Mouse (Mus musculus): ENCODE measurements around the gene Lamb3. TPM values are rescaled to one million over a fixed set of nuclear protein-coding genes. Genes with fewer than 3 reads are reported as not detected.

Gene Lamb3
- polyA plus RNA-seq, 1 experiment from 2014 or later, result 0.17 TPM

- in situ Hi-C loops (cut with MboI; ENCODE audit: low pct_unique_long_range_greater_than_20kb), result no loop called here
- POLR2A ChIA-PET, result no interaction called here
Observed at GRCm38 (mm10) chr1:193293039-193293438, 85.5 kb downstream of the Lamb3 start.

DNA sequence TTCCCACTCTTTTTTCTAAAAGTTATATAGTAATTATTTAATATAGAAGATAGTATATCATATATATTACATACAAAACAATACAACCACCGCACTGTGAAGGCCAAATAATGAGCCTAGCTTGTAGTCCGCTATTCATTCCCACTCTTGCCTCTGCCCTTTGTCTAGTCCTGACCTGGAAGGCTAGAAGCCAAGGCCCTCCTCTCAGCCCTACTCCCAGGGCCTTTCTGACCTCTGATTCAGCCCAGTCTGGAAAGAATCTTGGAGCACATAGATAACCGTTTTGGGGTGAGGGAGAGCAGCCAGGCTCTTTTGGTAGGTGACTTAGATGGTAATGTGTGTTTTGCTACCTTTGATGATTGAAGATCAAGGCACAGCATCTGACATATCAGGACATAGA, 86.4 kb downstream of the Lamb3 start:
- in situ Hi-C loops (cut with MboI; ENCODE audit: low pct_unique_long_range_greater_than_20kb), result no loop called here
- no peak for TF ChIP-seq CTCF (IDR thresholded peaks at IDR 0.05)
- DNase-seq (ENCODE audit: low read depth, low spot score) (no peak), ATAC-seq (no peak)
- ChIA-PET CTCF (no interaction called here), POLR2A (no interaction called here)
- no peaks in the 10 kb centered on the region for H3K27me3 ChIP-seq

More at GRCm38 (mm10) chr1:193293039-193293438, 85.5 kb downstream of the Lamb3 start:
- TF ChIP-seq CTCF (IDR thresholded peaks at IDR 0.05), result no peak
- CTCF ChIA-PET, result no interaction called here
- ATAC-seq (no peak), DNase-seq (ENCODE audit: low read depth, low spot score) (no peak)
- no peaks in the 10 kb centered on the region for H3K27me3 ChIP-seq

GRCm38 (mm10) chr1:193295920-193296319, 88.4 kb downstream of the Lamb3 start:
- no peak for TF ChIP-seq CTCF (IDR thresholded peaks at IDR 0.05)
- ChIA-PET POLR2A (no interaction called here), CTCF (interaction anchor here (0.7 to 2.0 kb wide), 4 partner anchors 11 to 87 kb away, joined by 3 to 4 read pairs (median 3); no protein-coding TSS in a partner anchor)
- no peaks in the 10 kb centered on the region for H3K27me3 ChIP-seq
- no peak for DNase-seq (ENCODE audit: low read depth, low spot score)
- no peak for ATAC-seq
- in situ Hi-C loops (cut with MboI; ENCODE audit: low pct_unique_long_range_greater_than_20kb), result no loop called here

DNA sequence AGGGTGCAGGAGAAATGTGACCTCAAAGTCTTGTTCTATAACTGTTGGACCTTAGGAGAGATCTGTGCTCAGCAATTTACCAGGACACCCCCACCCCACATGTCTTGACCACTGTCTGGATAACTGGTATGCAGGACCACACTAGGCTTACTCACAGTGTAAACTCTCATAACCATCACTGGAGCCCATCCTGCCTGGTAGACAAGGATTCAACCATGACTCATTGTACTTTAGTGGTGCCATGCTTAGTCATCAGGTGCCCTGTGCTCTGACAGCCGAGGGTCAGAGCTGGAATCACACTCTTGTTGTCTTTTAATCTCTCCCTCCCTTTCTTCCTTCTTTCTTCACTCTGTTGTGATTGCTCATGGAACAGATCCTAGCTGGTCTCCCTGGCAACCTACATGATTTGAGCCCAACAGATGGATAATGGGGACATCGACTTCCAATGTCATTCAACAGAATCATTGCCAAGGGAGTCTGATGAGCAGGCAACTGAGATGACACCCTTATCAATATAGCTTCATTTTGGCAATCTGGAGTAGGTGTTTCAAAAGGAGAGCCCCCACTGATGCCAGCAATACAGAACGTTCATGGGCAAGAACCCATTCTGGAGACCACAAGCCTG, 90.8 kb downstream of the Lamb3 start:
- CTCF ChIA-PET, result no interaction called here
- H3K27me3 ChIP-seq, result no peaks in the 10 kb centered on the region
- POLR2A ChIA-PET, result interaction anchor here (0.6 to 0.8 kb wide), 2 partner anchors 13 to 615 kb away, joined by 3 read pairs; no protein-coding TSS in a partner anchor
- ATAC-seq, result peak; percentile 95
- TF ChIP-seq CTCF (IDR thresholded peaks at IDR 0.05), result no peak
- DNase-seq (ENCODE audit: low read depth, low spot score), result peak; percentile 68
- in situ Hi-C loops (cut with MboI; ENCODE audit: low pct_unique_long_range_greater_than_20kb), result no loop called here

- no peak for DNase-seq (ENCODE audit: low read depth, low spot score)
- no peak for ATAC-seq
- in situ Hi-C loops (cut with MboI; ENCODE audit: low pct_unique_long_range_greater_than_20kb), result no loop called here
- TF ChIP-seq CTCF (IDR thresholded peaks at IDR 0.05), result no peak
- POLR2A ChIA-PET, result no interaction called here
- no peaks in the 10 kb centered on the region for H3K27me3 ChIP-seq
- CTCF ChIA-PET, result interaction anchor here (0.8 kb wide), 1 partner anchor 45 kb away, joined by 3 read pairs; no protein-coding TSS in a partner anchor
Observed at GRCm38 (mm10) chr1:193299995-193300394, 92.5 kb downstream of the Lamb3 start.

DNA sequence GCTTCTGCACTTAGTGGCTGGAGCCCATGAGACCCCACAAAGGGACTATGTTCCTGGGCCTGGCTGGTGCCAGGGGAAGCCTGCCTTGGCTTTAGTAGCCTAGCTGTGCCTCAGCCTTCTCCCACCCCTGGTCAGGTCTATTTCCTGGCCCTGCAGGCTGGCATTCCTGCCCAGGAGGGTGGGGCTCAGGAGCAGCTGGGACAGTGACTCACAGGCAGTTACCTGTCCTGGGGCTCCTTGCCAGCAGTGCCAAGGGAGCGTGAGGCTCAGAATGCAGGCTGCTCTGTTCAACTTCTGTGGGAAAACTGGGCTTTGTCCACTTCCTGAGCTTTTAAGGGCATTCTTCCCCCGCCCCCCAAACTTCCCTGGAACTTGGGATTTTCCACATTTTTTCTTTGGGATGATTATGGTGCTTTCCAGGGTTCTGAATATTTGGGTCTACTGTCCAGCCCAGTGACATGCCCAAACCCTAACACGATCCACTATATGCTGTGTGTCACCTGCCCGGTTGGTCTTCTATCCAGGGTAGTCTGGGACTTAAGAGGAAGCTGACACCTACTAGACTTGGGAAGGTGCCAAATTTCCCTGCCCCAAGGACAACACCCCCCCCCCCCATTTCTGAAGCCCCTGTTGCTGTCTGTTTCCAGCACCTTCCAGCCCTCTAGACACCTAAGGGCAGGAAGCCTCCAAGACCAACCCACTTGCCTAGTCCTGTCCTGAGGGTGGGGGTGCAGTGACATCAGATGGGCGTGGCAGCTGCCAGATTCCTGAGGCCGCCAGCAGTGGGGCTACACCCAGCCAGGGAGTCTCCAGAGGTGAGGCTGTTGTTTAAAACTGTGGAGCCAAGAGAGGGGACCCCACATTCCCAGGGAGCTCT, 94.0 kb downstream of the Lamb3 start:
- in situ Hi-C loops (cut with MboI; ENCODE audit: low pct_unique_long_range_greater_than_20kb), result no loop called here
- DNase-seq (ENCODE audit: low read depth, low spot score) (no peak), ATAC-seq (no peak)
- POLR2A ChIA-PET, result no interaction called here
- TF ChIP-seq CTCF (IDR thresholded peaks at IDR 0.05), result no peak
- CTCF ChIA-PET, result interaction anchor here (0.6 to 1.2 kb wide), 2 partner anchors 24 to 172 kb away, joined by 3 read pairs; partner anchors contain the start of gene Diexf
- no peaks in the 10 kb centered on the region for H3K27me3 ChIP-seq

DNA sequence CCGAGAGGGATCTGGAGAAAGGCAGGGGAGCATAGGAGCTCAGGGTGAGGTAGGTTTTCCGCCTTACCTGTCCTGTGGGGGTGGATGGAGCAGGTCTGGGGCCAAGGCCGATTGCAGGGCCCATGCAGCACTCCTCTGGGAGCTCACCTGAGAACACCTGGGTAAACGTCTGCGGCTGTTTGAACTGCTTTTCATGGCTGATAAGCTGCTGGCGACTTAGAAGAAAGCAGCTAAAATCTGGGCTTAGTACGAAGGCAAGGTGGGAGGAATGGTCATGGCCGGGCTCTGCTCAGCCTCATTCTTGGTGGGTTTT, 94.5 kb downstream of the Lamb3 start:
- POLR2A ChIA-PET, result no interaction called here
- in situ Hi-C loops (cut with MboI; ENCODE audit: low pct_unique_long_range_greater_than_20kb), result no loop called here
- ATAC-seq (no peak), DNase-seq (ENCODE audit: low read depth, low spot score) (no peak)
- CTCF ChIA-PET, result interaction anchor here (0.6 to 1.2 kb wide), 2 partner anchors 24 to 172 kb away, joined by 3 read pairs; partner anchors contain the start of gene Diexf
- no peaks in the 10 kb centered on the region for H3K27me3 ChIP-seq
- no peak for TF ChIP-seq CTCF (IDR thresholded peaks at IDR 0.05)

DNA sequence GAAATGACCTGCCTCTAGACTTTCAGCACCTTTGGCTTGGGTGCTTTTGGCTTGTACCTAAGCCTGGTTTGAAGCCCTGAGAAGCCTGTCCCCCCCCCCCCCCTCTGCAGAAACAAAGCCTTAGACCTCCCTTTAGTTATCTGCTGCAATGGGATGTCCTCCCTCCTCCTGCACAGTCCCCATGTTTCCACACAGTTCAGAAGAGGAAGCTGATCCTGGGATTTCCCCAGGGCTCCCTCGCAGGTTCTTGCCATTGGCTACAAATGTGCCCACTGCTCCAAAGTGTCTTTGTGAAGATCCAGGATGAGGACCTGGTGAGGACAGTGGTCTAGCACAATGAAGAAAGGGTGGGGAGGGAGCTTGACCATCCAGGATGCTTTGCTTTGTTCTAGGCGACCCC, 95.6 kb downstream of the Lamb3 start:
- in situ Hi-C loops (cut with MboI; ENCODE audit: low pct_unique_long_range_greater_than_20kb), result no loop called here
- DNase-seq (ENCODE audit: low read depth, low spot score) (no peak), ATAC-seq (no peak)
- no peaks in the 10 kb centered on the region for H3K27me3 ChIP-seq
- ChIA-PET CTCF (interaction anchor here (1.2 kb wide), 1 partner anchor 13 kb away, joined by 5 read pairs; no protein-coding TSS in a partner anchor), POLR2A (interaction anchor here (0.5 to 0.6 kb wide), 2 partner anchors 48 to 429 kb away, joined by 3 read pairs; no protein-coding TSS in a partner anchor)
- no peak for TF ChIP-seq CTCF (IDR thresholded peaks at IDR 0.05)

DNA sequence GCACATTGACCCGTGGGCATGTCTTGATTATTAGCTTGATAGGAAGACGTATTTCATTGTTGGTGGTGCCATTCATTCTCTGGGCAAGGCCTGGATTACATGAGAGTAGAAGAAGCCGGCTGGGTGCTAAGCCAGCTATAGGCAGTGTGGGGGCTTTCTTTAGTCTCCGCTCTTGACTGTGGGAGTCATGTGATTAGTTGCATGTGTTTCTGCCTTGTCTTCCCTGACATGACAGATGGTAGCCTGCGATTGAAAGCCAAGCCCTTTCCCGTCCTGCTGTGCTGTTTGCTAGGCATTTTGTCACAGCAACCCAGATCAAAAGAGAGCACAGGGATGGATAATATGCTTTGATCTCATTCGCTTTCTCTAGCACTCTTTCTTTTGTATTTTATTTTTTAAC, 97.9 kb downstream of the Lamb3 start:
- in situ Hi-C loops (cut with MboI; ENCODE audit: low pct_unique_long_range_greater_than_20kb), result no loop called here
- ATAC-seq (no peak), DNase-seq (ENCODE audit: low read depth, low spot score) (no peak)
- ChIA-PET POLR2A (no interaction called here), CTCF (interaction anchor here (0.8 to 1.4 kb wide), 3 partner anchors 9 to 81 kb away, joined by 3 to 5 read pairs (median 4); no protein-coding TSS in a partner anchor)
- TF ChIP-seq CTCF (IDR thresholded peaks at IDR 0.05), result no peak
- H3K27me3 ChIP-seq, result no peaks in the 10 kb centered on the region

GRCm38 (mm10) chr1:193306832-193307231, 99.3 kb downstream of the Lamb3 start:
- no peaks in the 10 kb centered on the region for H3K27me3 ChIP-seq
- in situ Hi-C loops (cut with MboI; ENCODE audit: low pct_unique_long_range_greater_than_20kb), result no loop called here
- CTCF ChIA-PET, result interaction anchor here (1.5 kb wide), 1 partner anchor 11 kb away, joined by 4 read pairs; no protein-coding TSS in a partner anchor
- TF ChIP-seq CTCF (IDR thresholded peaks at IDR 0.05), result no peak
- POLR2A ChIA-PET, result no interaction called here
- ATAC-seq, result no peak
- no peak for DNase-seq (ENCODE audit: low read depth, low spot score)

All from Patski (cell line).